Comparison of ENCODE assay signal across 26 mouse cellular contexts in the genomic region with DNA sequence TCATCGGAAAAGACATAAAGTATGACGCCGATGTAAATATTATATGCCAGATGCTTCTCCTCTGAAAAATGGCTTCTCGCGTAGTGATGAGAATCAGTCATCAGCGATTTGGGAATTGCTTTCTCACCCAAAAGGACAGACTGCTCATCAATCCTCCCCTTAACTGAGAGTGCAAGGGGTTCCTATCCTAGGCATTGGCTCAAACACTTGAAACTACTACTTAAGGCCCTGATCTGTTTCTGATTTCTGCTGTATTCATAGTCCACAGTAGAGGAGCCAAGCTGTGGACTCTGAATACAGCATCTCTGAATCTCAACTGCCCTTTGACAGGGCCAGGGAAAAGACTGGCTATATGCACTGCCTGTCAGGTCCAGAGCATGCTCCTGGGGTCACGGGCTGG.
A peak's percentile ranks its signal among the peaks of the same experiment; 100 is the strongest.
DNase-seq lines count a peak whose midpoint lies in the region; ATAC-seq and TF ChIP-seq lines count a peak whose summit lies in the region.
"Had no signal": no experiment of that assay in that cellular context is flagged by ENCODE, and none has a peak within 500 bp of the region (broad histone marks: within the 10 kb centered on the region; RNA-seq: fewer than 3 reads in every experiment).

No protein-coding gene starts in this region.

- no peak overlapping the region for H3K4me3 ChIP-seq in heart, embryonic 13.5 days
- H3K4me3 ChIP-seq in intestine, embryonic 15.5 days (replicated peaks) = no peak overlapping the region
- H3K4me3 ChIP-seq in intestine, postnatal 0 days (ENCODE audit: low read depth, low read length) = no peak overlapping the region
- H3K4me3 ChIP-seq in embryonic facial prominence, embryonic 15.5 days (replicated peaks) = no peak overlapping the region
- no peak overlapping the region for H3K4me3 ChIP-seq in stomach, embryonic 14.5 days (ENCODE audit: low read depth, low read length)
- H3K4me3 ChIP-seq: erythroblast, embryonic 14.5 days; hindbrain, embryonic 13.5 days; limb, embryonic 15.5 days; liver, embryonic 13.5 days; myocyte; neural tube, embryonic 12.5 days had no signal

- H3K36me3 ChIP-seq in heart, embryonic 13.5 days = 0 out of 2 replicates have a peak, but pooled peaks cover 3% of the 10 kb centered on the region
- H3K36me3 ChIP-seq in intestine, embryonic 15.5 days = no peaks in the 10 kb centered on the region
- H3K36me3 ChIP-seq in intestine, postnatal 0 days (ENCODE audit: control insufficient read depth, insufficient read depth) = no peaks in the 10 kb centered on the region
- H3K36me3 ChIP-seq in embryonic facial prominence, embryonic 15.5 days = no peaks in the 10 kb centered on the region
- H3K36me3 ChIP-seq in stomach, embryonic 14.5 days (ENCODE audit: control insufficient read depth, insufficient read depth, low read length) = no peaks in the 10 kb centered on the region
- H3K36me3 ChIP-seq: hindbrain, embryonic 13.5 days; liver, embryonic 13.5 days; neural tube, embryonic 12.5 days had no signal

- H3K9me3 ChIP-seq in heart, embryonic 13.5 days = no peaks in the 10 kb centered on the region
- no peaks in the 10 kb centered on the region for H3K9me3 ChIP-seq in intestine, embryonic 15.5 days
- H3K9me3 ChIP-seq in intestine, postnatal 0 days (ENCODE audit: control insufficient read depth) = no peaks in the 10 kb centered on the region
- H3K9me3 ChIP-seq in embryonic facial prominence, embryonic 15.5 days (replicated peaks) = no peaks in the 10 kb centered on the region
- no peaks in the 10 kb centered on the region for H3K9me3 ChIP-seq in stomach, embryonic 14.5 days (ENCODE audit: control insufficient read depth, low read depth, low read length)
- H3K9me3 ChIP-seq: hindbrain, embryonic 13.5 days; limb, embryonic 15.5 days; liver, embryonic 13.5 days; neural tube, embryonic 12.5 days had no signal

- H3K4me1 ChIP-seq in heart, embryonic 13.5 days = peaks cover 62% of the 10 kb centered on the region
- peaks cover 10% of the 10 kb centered on the region; the same call in 1 of the 2 replicates for H3K4me1 ChIP-seq in intestine, embryonic 15.5 days (replicated peaks)
- H3K4me1 ChIP-seq in intestine, postnatal 0 days (replicated peaks; ENCODE audit: control insufficient read depth, insufficient read depth, low read length) = no peaks in the 10 kb centered on the region
- H3K4me1 ChIP-seq in embryonic facial prominence, embryonic 15.5 days = peaks cover 32% of the 10 kb centered on the region
- peaks cover 3% of the 10 kb centered on the region; the same call in 1 of the 2 replicates for H3K4me1 ChIP-seq in stomach, embryonic 14.5 days (ENCODE audit: control insufficient read depth, insufficient read depth, low read length)

- intact Hi-C loops in heart, postnatal 14 days (cut with DNase I) = no loop called here

- H3K27ac ChIP-seq in heart, embryonic 13.5 days (replicated peaks) = peak overlapping the region; percentile 84
- 0 out of 2 replicates have a peak overlapping the region, but pooled peaks have one; percentile 15 for H3K27ac ChIP-seq in intestine, embryonic 15.5 days
- H3K27ac ChIP-seq in intestine, postnatal 0 days (ENCODE audit: low read depth, low read length) = no peak overlapping the region
- 0 out of 2 replicates have a peak overlapping the region, but pooled peaks have one; percentile 19 for H3K27ac ChIP-seq in embryonic facial prominence, embryonic 15.5 days (replicated peaks)
- peak overlapping the region; percentile 66 for H3K27ac ChIP-seq in stomach, embryonic 14.5 days (ENCODE audit: low read length)
- H3K27ac ChIP-seq: kidney, postnatal 0 days; liver, embryonic 13.5 days; neural tube, embryonic 12.5 days had no signal

- peak overlapping the region; percentile 48; the same call in 1 of the 2 replicates for H3K9ac ChIP-seq in heart, embryonic 13.5 days
- H3K9ac ChIP-seq in intestine, embryonic 15.5 days = no peak overlapping the region
- H3K9ac ChIP-seq in intestine, postnatal 0 days (ENCODE audit: low read depth, low read length) = no peak overlapping the region
- H3K9ac ChIP-seq in embryonic facial prominence, embryonic 15.5 days = no peak overlapping the region
- no peak overlapping the region for H3K9ac ChIP-seq in stomach, embryonic 14.5 days (replicated peaks; ENCODE audit: low read depth, low read length)
- H3K9ac ChIP-seq: forebrain, postnatal 0 days; hindbrain, embryonic 13.5 days; limb, embryonic 15.5 days; liver, embryonic 13.5 days; neural tube, embryonic 12.5 days had no signal

- no peak for TF ChIP-seq CTCF in intestine, postnatal 0 days (IDR thresholded peaks at IDR 0.05; ENCODE audit: low read depth)

- no peak overlapping the region for H3K4me2 ChIP-seq in heart, embryonic 13.5 days
- no peak overlapping the region for H3K4me2 ChIP-seq in intestine, embryonic 15.5 days (replicated peaks)
- H3K4me2 ChIP-seq in intestine, postnatal 0 days (replicated peaks; ENCODE audit: low read depth) = no peak overlapping the region
- no peak overlapping the region for H3K4me2 ChIP-seq in embryonic facial prominence, embryonic 15.5 days (replicated peaks)
- no peak overlapping the region for H3K4me2 ChIP-seq in stomach, embryonic 14.5 days (replicated peaks; ENCODE audit: low read depth, low read length)
- H3K4me2 ChIP-seq: hindbrain, embryonic 13.5 days; limb, embryonic 15.5 days; liver, embryonic 13.5 days; midbrain, embryonic 11.5 days; neural tube, embryonic 12.5 days had no signal

- ATAC-seq in heart, embryonic 13.5 days (ENCODE audit: extremely low read depth, insufficient number of reproducible peaks, low FRiP score, low TSS enrichment) = no peak
- ATAC-seq in intestine, embryonic 15.5 days = no peak
- no peak for ATAC-seq in intestine, postnatal 0 days
- ATAC-seq in embryonic facial prominence, embryonic 15.5 days (ENCODE audit: insufficient number of reproducible peaks, low FRiP score, low TSS enrichment, low read depth) = no peak
- ATAC-seq in stomach, embryonic 14.5 days (ENCODE audit: insufficient number of reproducible peaks, insufficient read depth, low FRiP score, low read depth) = no peak; the same call in 1 of the 2 replicates
- ATAC-seq: forebrain, postnatal 0 days; midbrain, embryonic 16.5 days had no signal

- 83% methylated on average over 7 of the region's 7 CpGs for WGBS in heart, embryonic 13.5 days
- 60% methylated on average over 7 of the region's 7 CpGs for WGBS in intestine, embryonic 15.5 days
- WGBS in intestine, postnatal 0 days = 73% methylated on average over 7 of the region's 7 CpGs
- WGBS in embryonic facial prominence, embryonic 15.5 days = 64% methylated on average over 7 of the region's 7 CpGs
- WGBS in stomach, embryonic 14.5 days = 40% methylated on average over 7 of the region's 7 CpGs

- no peak for DNase-seq in heart, postnatal 14 days
- DNase-seq in kidney, adult 18-20 months = no peak
- no peak for DNase-seq in right cerebral cortex, postnatal 10 days (ENCODE audit: low spot score in 2 of 2)
- DNase-seq: adrenal gland, postnatal 25 days; B cell, adult 2 months; cerebellum, adult 11-12 months; cerebellum, adult 9-11 months; forebrain, postnatal 0 days; kidney, adult 8-10 months; liver, embryonic 13.5 days; right cerebral cortex, adult 18-20 months; right cerebral cortex, postnatal 4 days; thymus, postnatal 14 days had no signal

- no peaks in the 10 kb centered on the region for H3K27me3 ChIP-seq in heart, embryonic 13.5 days (replicated peaks)
- H3K27me3 ChIP-seq in intestine, embryonic 15.5 days (replicated peaks) = no peaks in the 10 kb centered on the region
- H3K27me3 ChIP-seq in intestine, postnatal 0 days (replicated peaks; ENCODE audit: control insufficient read depth, insufficient read depth, low read length) = no peaks in the 10 kb centered on the region
- no peaks in the 10 kb centered on the region for H3K27me3 ChIP-seq in embryonic facial prominence, embryonic 15.5 days
- no peaks in the 10 kb centered on the region for H3K27me3 ChIP-seq in stomach, embryonic 14.5 days (ENCODE audit: control insufficient read depth, insufficient read depth, low read length)
- H3K27me3 ChIP-seq: hindbrain, embryonic 13.5 days; limb, embryonic 15.5 days; liver, embryonic 13.5 days; neural tube, embryonic 12.5 days had no signal
